Mouse (Mus musculus) retina, postnatal 7 days (tissue): ENCODE data around the gene F3.

Experiments used
- DNase-seq: peaks from one replicate; pipeline ENCODE4 v3.0.0-alpha.2; 2012; ENCODE audit warnings: low read depth, low spot score

F3 gene

GRCm38 (mm10) chr3:121707106-121707505 lies 16.2 kb upstream of the F3 start:
- no peak for DNase-seq

- no peak for DNase-seq
These were observed 12.3 kb upstream of the F3 start for GRCm38 (mm10) chr3:121710894-121711531.

DNA sequence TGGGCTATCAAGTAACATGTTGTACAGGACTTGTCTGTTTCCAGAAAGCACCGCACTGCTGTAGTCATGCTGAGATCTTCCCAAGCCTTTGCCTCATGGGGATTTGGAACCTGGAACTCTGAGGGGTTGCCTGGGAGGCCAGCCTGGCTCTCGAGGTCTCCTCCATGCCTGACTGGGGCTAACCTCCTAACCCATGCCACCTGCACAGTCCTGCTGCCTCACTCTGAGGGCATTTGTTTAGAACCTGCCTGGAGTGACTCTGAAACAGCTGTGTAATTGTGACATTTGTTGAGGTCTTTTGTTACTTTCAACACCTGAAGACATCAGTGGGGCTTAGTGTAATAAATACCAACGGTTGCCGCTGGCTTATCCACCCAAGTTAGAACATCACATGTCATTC lies 11.1 kb upstream of the F3 start:
- no peak for DNase-seq

DNA sequence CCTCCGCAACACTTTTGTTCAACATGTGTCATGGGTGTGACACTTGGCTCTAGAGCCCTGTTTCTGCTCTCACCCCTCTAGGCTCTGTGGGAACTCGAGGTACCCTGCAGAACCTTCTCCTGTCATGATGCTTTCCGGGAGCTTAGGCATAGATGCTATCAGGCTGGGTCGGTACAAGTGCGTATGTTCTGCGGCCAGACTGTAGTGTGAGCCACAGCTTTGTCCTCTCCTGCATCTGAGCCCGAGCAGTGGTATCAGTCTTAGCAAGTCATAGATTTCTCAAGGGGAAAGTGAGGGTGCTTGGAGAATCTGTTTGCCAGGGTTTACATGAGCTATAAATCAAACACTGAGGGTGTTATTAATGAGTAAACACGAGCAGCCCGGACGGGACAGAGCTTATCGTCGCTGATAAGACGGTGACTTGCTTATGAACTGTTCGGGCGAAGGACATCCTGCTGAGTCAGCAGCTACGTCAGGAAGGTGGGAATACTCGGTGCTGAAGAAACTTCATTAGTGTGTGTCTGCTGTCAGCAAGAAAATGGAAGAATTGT lies 10.1 kb upstream of the F3 start:
- DNase-seq = no peak

- DNase-seq = no peak
These were observed 9.5 kb upstream of the F3 start for GRCm38 (mm10) chr3:121713816-121714215.

- no peak for DNase-seq
These were observed 8.9 kb upstream of the F3 start for GRCm38 (mm10) chr3:121714461-121714860.

GRCm38 (mm10) chr3:121715336-121715735 lies 8.0 kb upstream of the F3 start:
- DNase-seq = no peak

GRCm38 (mm10) chr3:121715741-121716459 lies 7.4 kb upstream of the F3 start:
- DNase-seq = no peak

DNA sequence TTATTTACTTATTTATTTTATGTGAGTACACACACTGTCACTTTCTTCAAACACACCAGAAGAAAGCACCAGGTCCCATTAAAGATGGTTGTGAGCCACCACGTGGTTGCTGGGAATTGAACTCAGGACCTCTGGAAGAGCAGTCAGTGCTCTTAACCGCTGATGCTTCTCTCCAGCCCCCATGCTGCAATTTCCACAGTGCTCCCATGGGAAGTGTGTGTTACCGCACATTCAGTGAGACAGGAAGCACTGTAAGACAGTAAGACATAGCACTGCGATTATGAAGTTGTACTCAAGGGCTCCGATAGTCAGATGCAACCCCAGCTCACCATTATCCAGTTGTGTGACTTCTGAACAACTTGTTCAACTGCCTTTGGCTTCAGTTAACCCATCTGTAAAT lies 6.9 kb upstream of the F3 start:
- no peak for DNase-seq

- DNase-seq = no peak
These were observed 4.7 kb upstream of the F3 start for GRCm38 (mm10) chr3:121718679-121719078.

DNA sequence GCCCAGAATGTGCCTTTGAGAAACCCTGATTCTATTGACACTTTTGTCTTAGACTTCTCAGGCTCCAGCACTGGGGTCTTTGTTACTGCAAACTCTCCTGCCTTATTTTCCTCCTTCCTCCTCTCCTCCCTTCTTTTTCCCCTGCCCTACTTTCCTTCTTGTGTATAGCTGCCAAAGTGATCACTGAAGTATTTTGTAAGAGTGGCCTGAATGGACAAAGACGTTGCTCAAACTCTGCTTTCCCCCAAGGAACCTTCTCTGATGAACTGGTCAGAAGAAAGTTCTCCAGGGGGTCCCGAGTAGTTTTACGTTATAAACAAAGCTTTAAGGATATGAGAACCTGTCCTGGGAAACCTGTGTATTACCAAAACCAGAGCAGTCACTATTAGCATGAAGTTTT lies 3.6 kb upstream of the F3 start:
- DNase-seq = no peak

DNA sequence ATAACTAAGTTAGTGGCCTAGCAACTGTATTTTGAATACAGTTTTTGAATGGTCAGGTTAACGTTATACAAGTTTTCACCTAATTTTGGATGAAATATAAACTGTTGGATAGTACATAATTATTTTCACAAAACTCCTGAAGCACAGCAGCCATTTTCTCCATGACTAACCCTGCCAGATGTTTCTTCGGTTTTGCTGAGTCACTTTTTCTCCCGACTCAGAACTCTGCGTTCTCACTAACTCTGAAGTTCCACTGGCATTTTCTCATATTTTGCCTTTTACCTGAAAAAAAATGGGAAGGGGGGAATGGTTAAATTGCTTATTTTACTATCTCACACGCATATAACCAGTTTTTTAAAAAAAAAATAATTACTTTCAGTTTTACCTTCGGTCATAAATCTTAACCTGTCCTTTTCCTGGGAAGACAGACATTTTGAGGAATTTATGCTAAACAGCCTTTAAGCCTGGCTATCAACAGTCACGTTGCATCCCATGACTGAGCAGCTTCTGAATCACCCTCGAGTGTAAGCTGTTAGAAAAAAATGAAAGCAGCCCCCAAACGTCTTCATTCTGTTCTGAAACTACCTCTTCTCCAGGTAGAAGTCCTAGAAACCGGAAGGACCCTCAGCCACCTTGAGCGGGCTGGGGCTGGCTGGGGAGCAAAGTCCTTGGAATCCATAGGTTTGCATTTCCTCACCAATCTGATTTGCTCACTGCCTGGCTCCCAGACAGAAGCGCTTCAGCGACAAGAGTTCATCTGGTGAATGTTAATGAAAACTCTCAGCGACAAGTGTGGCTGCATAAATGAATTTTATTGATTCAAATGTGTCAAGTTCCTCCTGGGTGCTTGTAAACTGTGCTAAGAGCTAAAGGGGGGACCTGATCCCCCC lies 2.3 kb upstream of the F3 start:
- no peak for DNase-seq

DNA sequence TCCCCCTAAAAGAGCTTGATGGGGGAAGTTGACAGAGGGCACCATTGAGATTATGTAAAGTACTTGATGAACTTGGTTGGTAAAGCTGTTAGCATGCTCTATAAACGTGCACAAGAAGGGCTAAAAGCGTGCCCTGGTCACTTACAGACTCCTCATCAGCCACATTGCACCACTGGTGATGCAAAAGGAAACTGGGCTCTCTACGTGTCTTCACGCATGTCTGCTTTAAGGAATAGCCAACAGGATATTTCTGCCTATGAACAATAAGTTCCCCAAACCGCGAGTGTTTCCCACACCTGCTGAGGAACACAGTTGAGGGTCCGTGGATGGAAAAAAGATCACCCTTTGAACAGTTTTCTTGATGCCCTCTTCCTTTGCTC lies 1.7 kb upstream of the F3 start:
- DNase-seq = no peak

DNA sequence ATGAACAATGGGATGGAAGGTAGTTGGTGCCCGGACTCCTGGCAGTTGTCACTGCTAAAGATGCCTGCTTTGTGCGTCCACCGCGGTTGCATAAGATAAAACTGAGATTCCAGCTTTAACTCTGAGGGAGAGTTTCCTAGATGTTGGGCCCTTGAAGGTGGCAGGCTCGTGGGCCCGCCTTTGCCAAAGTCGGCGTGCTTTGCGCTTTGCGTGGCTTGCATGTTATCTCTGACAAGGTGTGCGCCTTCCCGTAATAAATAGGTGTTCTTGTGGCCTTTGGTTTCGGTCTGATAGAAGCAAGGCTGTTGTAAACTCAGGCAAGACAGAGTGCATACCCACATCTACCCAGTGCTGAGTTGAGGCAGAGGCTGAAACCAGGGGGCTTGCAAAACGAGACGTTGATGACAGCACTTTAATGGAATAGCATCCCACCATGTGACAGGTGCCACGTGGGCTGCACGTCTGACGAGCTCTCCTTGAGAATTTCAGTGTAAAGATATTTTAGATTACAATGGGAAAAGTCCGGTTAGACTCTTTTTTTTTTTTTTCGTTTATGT lies 709 bp downstream of the F3 start:
- no peak for DNase-seq

DNA sequence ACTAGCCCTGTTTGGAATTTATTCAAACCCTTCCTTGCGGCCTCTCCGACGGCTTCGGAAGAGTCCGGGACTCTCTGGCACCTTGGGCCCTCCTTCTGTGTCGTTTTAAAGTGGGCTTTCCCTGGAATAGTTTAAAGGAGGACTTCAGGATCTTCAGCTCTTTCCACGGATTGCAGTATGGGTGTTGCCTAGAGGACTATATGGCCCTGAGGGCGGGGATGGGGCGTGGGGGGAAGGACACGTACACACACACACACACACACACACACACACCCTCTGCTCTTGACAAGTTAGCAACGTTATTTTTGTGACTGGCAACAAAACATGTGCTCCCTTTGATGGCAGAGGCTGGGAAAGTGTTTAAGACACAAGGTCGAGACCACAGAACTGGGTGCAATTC lies 1.2 kb downstream of the F3 start:
- no peak for DNase-seq

- no peak for DNase-seq
These were observed 2.3 kb downstream of the F3 start for GRCm38 (mm10) chr3:121725651-121726050.

DNA sequence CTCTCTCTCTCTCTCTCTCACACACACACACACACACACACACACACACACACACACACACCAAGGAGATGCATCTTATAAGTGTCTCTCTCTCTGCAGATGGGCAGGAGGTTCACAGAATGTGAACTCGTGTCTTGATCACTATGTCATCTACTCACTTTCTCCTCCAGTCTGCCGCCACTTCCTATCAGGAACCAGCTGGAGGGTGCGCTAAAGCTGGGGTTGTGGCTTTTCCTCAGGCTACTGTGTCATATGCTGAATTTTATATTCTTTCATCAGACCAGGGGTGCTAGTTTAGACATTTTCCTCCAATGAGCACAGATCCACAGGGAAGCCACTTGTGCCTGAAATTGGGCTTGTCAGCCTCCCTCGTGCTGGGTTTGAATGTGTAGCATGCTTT lies 6.3 kb downstream of the F3 start:
- DNase-seq = no peak

DNA sequence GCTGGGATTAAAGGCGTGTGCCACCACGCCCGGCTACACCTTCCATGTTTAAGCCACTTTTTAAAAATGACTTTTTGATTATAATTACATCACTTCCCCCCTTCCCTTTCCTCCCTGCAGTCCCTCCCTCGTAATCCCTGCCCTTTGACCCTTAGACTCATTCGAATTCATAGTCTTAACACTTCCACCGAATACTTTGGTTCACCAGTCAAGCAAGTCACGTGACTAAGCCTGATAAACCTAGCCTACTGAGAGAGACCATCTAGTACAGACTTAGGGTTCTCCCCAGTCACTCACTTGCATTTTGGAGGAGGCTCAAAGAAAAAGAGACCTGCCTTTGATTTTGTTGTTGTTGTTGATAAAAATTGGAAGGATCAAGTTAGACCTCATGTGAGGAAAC lies 12.2 kb downstream of the F3 start:
- no peak for DNase-seq

GRCm38 (mm10) chr3:121736025-121736744 lies 12.8 kb downstream of the F3 start:
- peak; percentile 53 for DNase-seq

DNA sequence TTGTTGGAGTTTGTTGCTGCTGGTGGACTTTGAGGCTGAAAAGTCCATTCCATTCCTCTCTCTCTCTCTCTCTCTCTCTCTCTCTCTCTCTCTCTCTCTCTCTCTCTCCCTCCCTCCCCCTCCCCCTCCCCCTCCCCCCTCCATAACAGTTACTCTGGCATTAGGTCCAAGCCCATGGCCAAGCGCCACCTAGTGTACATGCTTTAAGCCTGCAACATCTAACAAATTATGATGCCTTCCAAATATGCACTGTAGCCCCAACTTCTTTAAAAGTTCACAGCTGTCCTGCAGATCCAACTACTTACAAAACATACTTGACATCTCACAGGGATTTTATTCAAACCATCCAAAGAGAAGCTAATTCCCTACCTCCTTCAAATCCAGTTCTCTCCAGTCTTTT lies 14.1 kb downstream of the F3 start:
- DNase-seq = no peak

DNA sequence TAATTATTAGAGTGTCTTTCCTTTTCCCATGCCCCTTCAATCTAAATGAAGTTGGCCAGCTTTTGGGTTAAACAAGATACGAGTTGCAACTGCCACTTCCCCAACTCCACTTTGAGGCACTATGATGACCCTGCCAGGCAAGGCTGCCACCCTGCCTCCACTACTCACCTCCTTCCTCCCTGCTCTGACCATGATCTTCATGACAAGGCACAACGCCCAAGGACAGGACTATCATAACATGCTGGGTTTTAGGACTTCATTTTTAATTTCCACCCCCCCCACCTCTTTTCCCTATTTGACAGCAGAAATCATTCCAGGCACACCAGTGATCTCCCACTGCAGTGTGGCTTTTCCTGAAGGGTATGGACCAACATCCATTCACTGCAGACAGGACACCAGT lies 14.6 kb downstream of the F3 start:
- no peak for DNase-seq
